Mouse (Mus musculus) heart, adult 18-20 months (tissue): ENCODE data around the gene Cog5. TPM values are rescaled to one million over a fixed set of nuclear protein-coding genes. Genes with fewer than 3 reads are reported as not detected.

Experiments
- DNase-seq, 2 experiments: peaks; one replicate each; pipeline ENCODE4 v3.0.0; 2021 to 2022; ENCODE audit warnings: mixed read lengths in 1 of 2
- total RNA-seq, 2 experiments: library from RNA; stranded (reverse); gene quantifications; 2 replicates each; pipeline ENCODE4 v1.2.3; 2021

Gene Cog5
- total RNA-seq, 2 experiments from 2014 or later = 54.5 to 60.3 TPM

- no peak for DNase-seq
These were observed 55.0 kb downstream of the Cog5 start for GRCm38 (mm10) chr12:31709665-31710064.

- DNase-seq = no peak
These were observed 57.6 kb downstream of the Cog5 start for GRCm38 (mm10) chr12:31712233-31712632.

- no peak for DNase-seq
These were observed 58.1 kb downstream of the Cog5 start for GRCm38 (mm10) chr12:31712727-31713126.

GRCm38 (mm10) chr12:31713600-31713999, 58.9 kb downstream of the Cog5 start, which contains the start of gene Gpr22:
TSS of gene Gpr22 (minus strand) at chr12:31713947.
- peak in 1 of 2 experiments; percentile 22 for DNase-seq

DNA sequence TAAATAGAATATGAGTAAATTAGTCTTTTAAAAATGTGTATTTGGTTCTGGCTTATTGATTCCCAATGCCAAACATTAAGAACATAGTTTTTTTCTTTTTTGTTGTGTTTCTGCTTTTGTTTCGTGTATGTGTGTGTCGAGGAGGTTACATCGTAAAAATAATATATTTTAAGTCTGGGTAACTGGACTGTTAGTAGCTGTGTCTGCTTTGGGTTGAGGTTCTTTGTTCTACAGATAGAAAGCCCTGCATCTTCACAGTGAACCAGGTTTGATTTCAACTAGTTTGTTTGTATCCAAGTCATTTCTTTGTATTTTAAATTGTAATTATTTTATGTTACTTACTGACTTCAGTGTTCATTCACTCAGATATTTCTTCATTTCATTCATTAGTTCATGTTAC, 59.4 kb downstream of the Cog5 start:
- no peak for DNase-seq

GRCm38 (mm10) chr12:31719586-31720275, 65.1 kb downstream of the Cog5 start:
- no peak for DNase-seq

- DNase-seq = no peak
These were observed 69.9 kb downstream of the Cog5 start for GRCm38 (mm10) chr12:31724576-31724975.

DNA sequence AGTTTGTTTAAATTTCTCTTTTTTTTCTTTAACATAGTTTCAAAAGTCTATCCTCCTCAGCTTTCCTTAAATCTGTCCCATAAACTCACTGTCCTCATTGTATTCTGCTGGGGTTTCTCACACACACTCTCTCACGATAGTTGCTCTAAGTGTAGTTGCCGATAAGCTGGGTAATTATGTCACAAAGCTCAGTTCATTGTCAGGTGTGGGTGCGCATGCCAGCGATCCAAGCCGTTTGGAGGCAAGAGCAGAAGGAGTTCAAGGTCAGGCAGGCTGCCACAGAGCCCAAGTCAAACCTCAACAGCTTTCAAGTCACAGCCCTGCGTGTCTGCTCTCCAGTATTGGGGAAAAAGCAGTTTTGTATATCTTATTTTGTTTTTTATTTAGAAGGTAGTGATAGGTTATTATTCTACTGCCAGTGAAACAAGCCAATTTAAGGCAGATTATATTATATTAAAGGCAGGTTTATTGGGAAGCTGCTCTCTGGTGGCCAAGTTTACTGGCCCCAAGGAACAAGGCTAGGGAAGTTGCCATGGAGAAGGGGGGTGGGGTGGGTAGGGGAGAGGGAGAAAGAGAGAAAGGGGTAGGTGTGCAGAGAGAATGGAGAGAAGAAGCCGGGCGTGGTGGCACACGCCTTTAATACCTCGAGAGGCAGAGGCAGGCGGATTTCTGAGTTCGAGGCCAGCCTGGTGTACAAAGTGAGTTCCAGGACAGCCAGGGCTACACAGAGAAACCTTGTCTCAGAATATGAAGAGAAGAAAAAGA, 71.0 kb downstream of the Cog5 start:
- peak in 1 of 2 experiments; percentile 80 for DNase-seq

GRCm38 (mm10) chr12:31726707-31727106, 72.0 kb downstream of the Cog5 start:
- no peak for DNase-seq

DNA sequence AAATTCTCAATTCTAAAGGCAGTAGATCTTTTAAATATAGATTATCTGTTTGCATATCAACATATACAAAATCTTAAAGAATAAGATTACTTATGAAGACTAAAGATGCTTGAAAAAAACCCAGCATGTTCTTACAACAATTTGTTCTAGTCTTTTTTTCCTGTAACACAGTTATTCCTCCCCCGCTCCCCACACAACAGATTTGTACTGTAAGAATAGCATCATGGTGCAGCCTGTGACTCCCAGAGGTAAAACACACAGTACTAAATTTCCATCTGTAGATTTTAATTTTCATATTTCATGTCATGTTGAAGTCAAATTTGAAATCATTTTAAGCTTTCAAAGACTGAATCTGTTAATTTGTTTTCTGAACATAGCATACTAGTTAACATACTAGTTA, 75.5 kb downstream of the Cog5 start:
- DNase-seq = no peak

DNA sequence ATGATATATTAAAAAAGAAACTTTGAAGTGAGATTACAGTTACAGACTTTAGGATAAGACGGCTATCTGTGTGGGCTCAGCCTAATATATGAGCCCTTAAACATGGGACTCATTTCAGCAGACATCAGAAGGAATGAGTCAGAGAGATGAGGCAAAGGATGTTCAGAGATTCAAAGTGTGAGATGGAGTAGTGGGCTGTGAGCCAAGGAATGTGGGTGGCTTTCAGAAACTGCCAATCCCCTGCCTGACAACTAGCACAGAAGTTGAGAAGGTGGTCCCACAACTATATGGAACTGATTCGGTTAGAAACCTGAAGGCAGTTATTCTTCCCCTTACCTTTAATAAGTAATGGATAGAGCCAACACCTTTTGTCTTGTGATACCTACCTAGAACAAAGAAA, 79.9 kb downstream of the Cog5 start:
- DNase-seq = no peak

DNA sequence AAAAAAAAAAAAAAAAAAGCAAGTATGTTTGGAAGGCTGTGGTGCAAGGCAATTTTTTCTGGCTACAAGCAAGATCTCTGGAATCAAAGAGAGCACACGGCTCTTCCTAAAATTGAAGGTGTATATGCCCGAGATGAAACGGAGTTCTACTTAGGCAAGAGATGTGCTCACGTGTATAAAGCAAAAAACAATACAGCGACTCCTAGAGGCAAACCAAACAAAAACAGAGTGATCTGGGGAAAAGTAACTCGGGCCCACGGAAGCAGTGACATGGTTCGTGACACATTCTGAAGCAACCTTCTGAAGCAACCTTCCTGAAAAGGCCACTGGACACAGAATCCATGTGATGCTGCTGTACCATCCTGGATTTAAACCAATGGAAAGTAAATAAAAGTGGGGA, 92.6 kb downstream of the Cog5 start:
- DNase-seq = no peak

GRCm38 (mm10) chr12:31749846-31750245, 95.2 kb downstream of the Cog5 start:
- no peak for DNase-seq

- no peak for DNase-seq
These were observed 99.8 kb downstream of the Cog5 start for GRCm38 (mm10) chr12:31754465-31754864.

DNA sequence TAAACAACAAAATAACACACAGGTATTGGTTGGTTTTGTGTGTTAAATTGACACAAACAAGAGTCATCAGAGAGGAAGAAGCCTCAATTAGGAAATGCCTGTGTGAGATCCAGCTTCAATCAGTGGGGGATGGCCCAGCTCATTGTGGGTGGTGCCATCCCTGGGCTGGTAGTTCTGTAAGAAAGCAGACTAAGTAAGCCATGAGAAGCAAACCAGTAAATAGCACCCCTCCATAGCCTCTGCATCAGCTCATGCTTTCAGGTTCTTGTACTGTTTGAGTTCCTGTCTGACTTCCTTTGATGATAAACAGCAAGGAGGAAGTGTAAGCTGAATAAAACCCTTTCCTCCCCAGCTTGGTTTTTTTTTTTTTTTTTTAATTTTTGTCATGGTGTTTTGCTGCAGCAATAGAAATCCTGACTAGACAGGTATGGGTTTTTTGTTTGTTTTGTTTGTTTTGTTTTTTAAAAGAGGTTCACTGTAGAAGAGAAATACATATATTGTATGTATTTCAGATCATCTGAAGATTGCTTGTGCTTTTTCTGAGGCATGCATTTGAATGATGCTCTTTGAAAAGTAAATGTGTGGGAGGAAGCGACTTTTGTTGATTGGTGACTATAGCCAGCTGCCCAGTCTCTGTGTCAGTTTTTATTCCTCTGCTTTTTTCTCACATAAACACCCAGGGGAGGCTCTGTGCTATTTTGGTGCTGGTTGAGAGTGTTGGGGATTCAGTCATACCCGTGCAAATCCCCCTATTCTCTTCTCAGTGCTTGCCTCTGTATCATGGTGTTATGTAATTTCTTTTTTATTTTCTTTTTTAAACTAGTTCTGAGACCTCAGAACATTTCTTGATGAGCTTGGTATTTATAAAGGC, 101.5 kb downstream of the Cog5 start:
- no peak for DNase-seq

DNA sequence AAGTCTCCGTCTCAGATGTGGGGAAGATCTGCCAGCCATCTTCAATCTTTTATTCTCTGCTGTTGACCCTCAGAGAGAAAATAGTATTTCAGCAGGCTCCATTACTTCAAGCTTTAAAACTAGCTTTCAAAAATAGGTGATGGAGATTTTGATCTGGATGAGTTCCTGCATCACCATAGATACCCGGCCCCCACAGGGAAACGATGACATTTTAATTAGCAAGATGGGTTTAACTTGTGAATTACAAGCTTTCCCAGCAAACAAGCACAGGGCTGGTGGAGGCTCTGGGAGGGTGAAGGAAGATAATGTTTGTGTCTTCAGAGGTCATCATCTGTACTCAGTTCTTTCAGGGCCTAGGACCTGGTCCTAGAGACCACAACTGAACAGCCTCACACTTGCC, 118.9 kb downstream of the Cog5 start:
- no peak for DNase-seq

GRCm38 (mm10) chr12:31784291-31784690, 129.6 kb downstream of the Cog5 start:
- DNase-seq = no peak

DNA sequence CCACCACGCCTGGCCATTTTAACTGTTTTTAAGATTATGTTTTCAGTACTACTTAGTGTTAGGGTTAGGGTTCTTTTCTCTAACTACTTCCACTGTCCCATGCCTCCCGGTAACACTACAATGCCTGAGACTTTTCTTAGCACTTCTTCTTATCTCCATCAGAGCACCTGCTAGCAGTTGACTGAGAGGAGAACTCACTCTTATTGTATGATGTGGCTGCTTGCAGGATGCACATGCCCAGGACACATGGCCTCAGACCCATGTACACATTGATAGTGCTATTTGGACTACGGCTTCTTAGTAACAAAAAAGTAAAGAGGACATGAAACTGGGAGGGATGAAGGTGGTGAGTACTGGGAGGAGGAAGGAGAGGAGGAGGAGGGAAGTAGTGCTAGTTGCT, 133.9 kb downstream of the Cog5 start:
- no peak for DNase-seq

GRCm38 (mm10) chr12:31806410-31807154, 151.9 kb downstream of the Cog5 start:
- DNase-seq = no peak

DNA sequence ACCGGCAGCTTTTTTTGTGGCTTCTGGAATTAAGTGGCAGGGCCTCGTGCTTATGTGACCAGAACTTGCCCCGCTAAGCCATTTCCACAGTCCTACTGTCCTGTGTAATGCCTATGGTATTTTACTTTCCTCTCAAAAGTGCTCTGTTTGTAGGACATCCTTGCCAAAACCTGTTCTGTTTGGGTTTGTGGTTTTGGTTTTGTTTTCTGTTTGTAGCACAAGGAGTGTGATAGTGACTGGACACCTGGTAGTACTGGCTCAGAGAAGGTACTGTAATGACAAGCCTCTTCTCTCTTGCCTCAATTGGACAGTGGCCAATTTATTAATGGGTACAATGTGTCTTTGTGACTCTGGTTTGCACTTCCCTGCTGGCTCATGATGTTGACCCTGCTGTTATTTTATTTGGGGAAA, 163.4 kb downstream of the Cog5 start:
- DNase-seq = peak in 1 of 2 experiments; percentile 4

DNA sequence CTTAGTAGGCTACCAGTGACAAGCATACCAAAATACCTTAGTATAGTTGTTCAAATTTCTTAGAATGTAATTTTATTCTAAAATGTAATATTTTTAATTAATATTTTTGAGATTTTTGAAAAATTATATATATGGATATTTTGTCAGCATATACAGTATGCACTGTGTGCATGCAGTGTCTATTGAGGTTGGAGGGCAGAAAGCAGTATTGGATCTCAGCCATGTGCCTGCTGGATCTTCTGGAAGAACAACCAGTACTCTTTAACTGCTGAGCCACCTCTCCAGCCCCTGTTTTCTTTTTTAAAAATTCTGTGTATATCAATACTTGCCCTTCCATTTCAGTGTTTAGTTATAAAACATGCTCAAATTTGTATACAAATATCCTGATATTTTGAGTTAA, 164.4 kb downstream of the Cog5 start:
- DNase-seq = no peak

DNA sequence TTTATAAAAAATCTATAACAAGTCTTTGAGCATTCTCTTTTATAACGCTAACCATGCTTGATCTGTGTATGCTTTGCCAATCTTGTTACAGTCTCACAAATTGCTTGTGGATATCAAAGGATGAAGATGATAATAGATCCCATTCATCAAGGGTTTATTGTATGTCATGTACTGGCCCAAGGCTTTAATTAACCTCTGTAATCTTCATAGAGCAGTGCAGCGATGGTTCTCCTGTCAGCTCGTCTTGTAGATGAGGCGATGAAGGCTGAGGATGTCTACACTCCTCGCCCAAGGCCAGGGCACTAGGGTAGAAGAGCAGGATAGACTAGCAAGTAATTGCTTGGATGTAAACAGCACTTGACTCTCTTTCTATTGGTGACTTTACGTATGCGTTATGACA, 164.9 kb downstream of the Cog5 start:
- DNase-seq = no peak
